Mouse (Mus musculus) stomach, postnatal 0 days (tissue): Measurements from ENCODE around the gene S100a7a. TPM values are rescaled to one million over a fixed set of nuclear protein-coding genes. Genes with fewer than 3 reads are reported as not detected.

Source experiments
- ATAC-seq: fragments of 200-750 bp; cut with Nextera tagmentation; 2 replicates; pipeline ENCODE4 v1.8.0; 2017; ENCODE audit not compliant: low FRiP score, low TSS enrichment
- DNase-seq: peaks from one replicate; pipeline ENCODE4 v3.0.0-alpha.2; 2016; ENCODE audit warnings: low spot score
- H3K27ac ChIP-seq: fragments of 300-500 bp; sonication (generic); replicated peaks from 2 replicates; pipeline ENCODE4 v1.5.1; 2014; ENCODE audit warnings: mild to moderate bottlenecking, control low read depth
- H3K27me3 ChIP-seq: fragments of 300-500 bp; sonication (generic); 2 replicates; pipeline ENCODE4 v1.6.1; 2014; ENCODE audit warnings: low read length; ENCODE audit not compliant: control insufficient read depth, insufficient read depth
- H3K36me3 ChIP-seq: fragments of 300-500 bp; sonication (generic); 2 replicates; pipeline ENCODE4 v1.6.1; 2014; ENCODE audit warnings: low read length, mixed read lengths; ENCODE audit not compliant: control insufficient read depth, insufficient read depth
- H3K4me1 ChIP-seq: fragments of 300-500 bp; sonication (generic); replicated peaks from 2 replicates; pipeline ENCODE4 v1.6.1; 2014; ENCODE audit warnings: antibody characterized with exemption; ENCODE audit not compliant: control insufficient read depth, insufficient read depth
- H3K4me2 ChIP-seq: fragments of 300-500 bp; sonication (generic); replicated peaks from 2 replicates; pipeline ENCODE4 v1.6.1; 2014; ENCODE audit warnings: low read depth, mild to moderate bottlenecking, control low read depth, moderate library complexity
- H3K4me3 ChIP-seq: fragments of 300-500 bp; sonication (generic); 2 replicates; pipeline ENCODE4 v1.5.1; 2014; ENCODE audit warnings: low read depth, low read length, control low read depth
- H3K9ac ChIP-seq: fragments of 300-500 bp; sonication (generic); 2 replicates; pipeline ENCODE4 v1.6.1; 2014; ENCODE audit warnings: mild to moderate bottlenecking, low read length, control low read depth, mixed read lengths
- H3K9me3 ChIP-seq: fragments of 300-500 bp; sonication (generic); 2 replicates; pipeline ENCODE4 v1.6.1; 2016; ENCODE audit warnings: low read length; ENCODE audit not compliant: control insufficient read depth
- CTCF ChIP-seq: IDR thresholded peaks from 2 replicates; pipeline ENCODE4 v1.5.1; 2016; ENCODE audit warnings: antibody characterized with exemption, low read depth, mild to moderate bottlenecking, moderate library complexity
- EP300 ChIP-seq: optimal IDR thresholded peaks from 2 replicates; pipeline ENCODE3; 2016; ENCODE audit warnings: antibody characterized with exemption
- WGBS: fragments of 180-500 bp; shearing (Covaris S2); extraction: QIAGEN DNeasy Blood & Tissue Kit; methylation state at CpG from one replicate; pipeline ENCODE4 v1.1.7; 2014; 5-methylcytosine and 5-hydroxymethylcytosine counted together
- polyA plus RNA-seq: library from polyadenylated mRNA; unstranded; fragments of >200 nt; fragmentation: Nextera tagmentation; extraction: Ambion mirVana; gene quantifications from 2 replicates; pipeline ENCODE4 v1.2.1, GENCODE M21; 2015

S100a7a gene
- polyA plus RNA-seq, 1 experiment from 2014 or later = 24.5 TPM

DNA sequence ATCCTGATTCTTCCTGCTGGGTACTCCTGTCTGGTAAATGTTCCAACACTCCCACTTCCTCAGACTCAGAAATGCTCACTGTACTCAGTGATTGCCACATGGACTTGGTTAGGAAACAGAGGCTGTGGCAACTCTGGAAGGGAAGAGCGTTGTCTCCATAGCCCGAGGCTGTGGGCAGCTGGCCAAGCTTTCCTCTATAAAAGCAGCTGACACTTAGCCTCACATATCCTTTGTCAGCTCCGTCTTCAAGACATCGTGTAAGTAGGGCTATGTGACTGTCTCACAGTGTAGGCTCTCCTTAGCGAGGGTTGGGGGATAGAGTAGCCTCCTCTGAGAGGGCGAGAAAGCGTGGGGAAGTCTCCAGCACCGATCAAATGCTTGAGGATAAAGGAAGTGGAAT is 15.0 kb downstream of the S100a7a start, which contains the start of gene S100a8:
Gene S100a8 (plus strand): TSS at position 133 of the 400 bp plus-strand sequence.
- TF ChIP-seq EP300 (no peak), CTCF (no peak)
- H3K9ac ChIP-seq = no peak within 1 kb of the TSS
- no peaks in the 10 kb centered on the region for H3K27me3 ChIP-seq
- no peaks in the 10 kb centered on the region for H3K9me3 ChIP-seq
- no peak for ATAC-seq
- no peak for DNase-seq
- H3K27ac ChIP-seq = no peak within 1 kb of the TSS
- no peaks in the 10 kb centered on the region for H3K4me1 ChIP-seq
- H3K36me3 ChIP-seq = no peaks in the 10 kb centered on the region
- WGBS = 58% methylated on average over 8 of the region's 8 CpGs
- no peak within 1 kb of the TSS for H3K4me2 ChIP-seq
- no peak within 1 kb of the TSS for H3K4me3 ChIP-seq

DNA sequence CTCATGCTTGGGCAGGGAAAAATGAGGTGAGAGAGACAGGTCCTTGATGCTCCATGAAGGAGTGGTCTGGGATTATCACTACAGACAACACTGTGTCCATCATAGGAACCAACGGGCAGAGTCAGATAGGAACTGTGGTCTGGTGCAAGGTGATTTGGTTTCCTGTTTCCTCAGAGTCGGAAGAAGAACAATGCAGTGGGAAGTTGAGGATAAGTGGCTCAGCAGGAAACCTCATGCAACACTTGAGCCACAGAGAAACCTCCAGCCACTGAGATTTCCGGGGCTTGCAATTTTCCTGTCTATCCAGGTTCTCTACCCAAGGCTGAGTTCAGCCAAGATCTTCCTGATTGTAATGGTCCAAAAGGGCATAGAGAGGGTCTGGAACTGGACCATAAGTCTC is 24.8 kb downstream of the S100a7a start:
- no peaks in the 10 kb centered on the region for H3K9me3 ChIP-seq
- H3K4me2 ChIP-seq = no peak overlapping the region
- no peaks in the 10 kb centered on the region for H3K36me3 ChIP-seq
- DNase-seq = no peak
- WGBS = 56% methylated on average over 3 of the region's 3 CpGs
- no peak for ATAC-seq
- no peaks in the 10 kb centered on the region for H3K4me1 ChIP-seq
- H3K4me3 ChIP-seq = no peak overlapping the region
- H3K27ac ChIP-seq = no peak overlapping the region
- H3K9ac ChIP-seq = no peak overlapping the region
- H3K27me3 ChIP-seq = no peaks in the 10 kb centered on the region
- no peak for TF ChIP-seq EP300
- no peak for TF ChIP-seq CTCF

DNA sequence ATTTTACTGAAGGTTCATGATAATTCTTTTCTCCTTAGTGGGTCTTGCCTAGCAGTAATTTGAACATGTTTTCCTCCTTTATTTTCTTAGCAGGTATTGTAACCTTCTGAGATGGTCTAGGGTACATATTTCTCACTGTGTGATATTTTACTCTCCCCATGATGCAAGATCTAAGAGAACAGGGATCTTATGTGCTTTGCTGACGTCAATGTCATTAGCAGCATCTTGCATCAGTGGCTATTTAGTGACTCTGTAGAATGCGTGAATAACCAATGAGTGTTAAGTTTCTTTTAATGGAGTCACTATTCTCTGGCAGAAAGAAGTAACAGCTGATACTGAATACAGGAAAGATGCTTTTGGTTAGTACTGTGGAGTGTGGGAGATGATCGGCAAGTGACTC is 30.1 kb downstream of the S100a7a start:
- Histone ChIP-seq H3K4me1 (no peaks in the 10 kb centered on the region), H3K36me3 (no peaks in the 10 kb centered on the region), H3K27ac (no peak overlapping the region), H3K4me3 (no peak overlapping the region), H3K9ac (no peak overlapping the region), H3K27me3 (no peaks in the 10 kb centered on the region), H3K4me2 (no peak overlapping the region), H3K9me3 (no peaks in the 10 kb centered on the region)
- no peak for ATAC-seq
- TF ChIP-seq EP300 (no peak), CTCF (no peak)
- 92% methylated on average over 3 of the region's 3 CpGs for WGBS
- no peak for DNase-seq

DNA sequence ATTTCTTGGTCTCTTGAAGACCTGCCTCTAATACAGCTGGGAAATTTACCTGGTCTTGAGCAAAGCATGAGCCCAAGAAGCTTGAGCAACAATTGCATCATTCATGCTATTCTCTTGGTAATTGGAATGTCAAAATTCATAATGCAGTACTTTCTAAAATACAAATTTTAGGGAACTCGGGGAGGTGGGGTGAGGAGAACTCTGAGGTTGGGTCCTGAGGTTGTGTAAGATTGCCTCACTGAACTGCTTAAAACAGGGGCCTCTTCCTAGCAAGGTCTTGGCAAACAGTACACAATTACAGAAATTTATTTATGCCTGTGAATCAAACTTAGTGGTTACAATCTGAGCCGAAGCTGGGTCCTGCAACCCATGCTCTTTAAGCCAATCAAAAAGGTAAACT is 33.0 kb downstream of the S100a7a start:
- Histone ChIP-seq H3K27ac (no peak overlapping the region), H3K27me3 (no peaks in the 10 kb centered on the region), H3K9me3 (no peaks in the 10 kb centered on the region), H3K36me3 (no peaks in the 10 kb centered on the region), H3K4me2 (no peak overlapping the region), H3K4me3 (no peak overlapping the region), H3K4me1 (no peaks in the 10 kb centered on the region), H3K9ac (no peak overlapping the region)
- no peak for DNase-seq
- ATAC-seq = no peak
- 69% methylated on average over 2 of the region's 2 CpGs for WGBS
- TF ChIP-seq CTCF = no peak

DNA sequence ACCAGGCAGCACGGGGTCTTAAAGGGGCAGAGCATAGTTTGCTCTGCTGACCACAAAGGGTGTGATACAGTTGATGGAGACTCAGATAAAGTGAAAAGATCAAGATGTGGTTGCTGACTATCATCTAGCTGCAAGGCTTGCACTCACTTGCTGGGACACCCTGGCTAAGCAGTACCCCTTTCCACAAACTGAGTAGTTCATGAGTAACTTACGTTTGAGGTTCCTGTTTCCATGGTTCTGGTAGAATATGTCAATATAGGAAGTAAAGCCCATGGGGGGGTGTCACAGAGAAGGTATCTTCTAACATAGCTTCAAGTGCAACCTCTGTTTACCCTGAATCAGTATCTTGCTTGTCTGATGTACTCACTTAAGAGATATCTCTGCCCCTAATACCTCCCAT is 39.7 kb downstream of the S100a7a start:
- H3K27ac ChIP-seq = no peak overlapping the region
- no peaks in the 10 kb centered on the region for H3K9me3 ChIP-seq
- H3K4me3 ChIP-seq = no peak overlapping the region
- 81% methylated on average over 2 of the region's 2 CpGs for WGBS
- DNase-seq (no peak), ATAC-seq (no peak)
- H3K9ac ChIP-seq = no peak overlapping the region
- H3K27me3 ChIP-seq = no peaks in the 10 kb centered on the region
- no peak overlapping the region for H3K4me2 ChIP-seq
- no peaks in the 10 kb centered on the region for H3K36me3 ChIP-seq
- TF ChIP-seq CTCF (no peak), EP300 (no peak)
- no peaks in the 10 kb centered on the region for H3K4me1 ChIP-seq

DNA sequence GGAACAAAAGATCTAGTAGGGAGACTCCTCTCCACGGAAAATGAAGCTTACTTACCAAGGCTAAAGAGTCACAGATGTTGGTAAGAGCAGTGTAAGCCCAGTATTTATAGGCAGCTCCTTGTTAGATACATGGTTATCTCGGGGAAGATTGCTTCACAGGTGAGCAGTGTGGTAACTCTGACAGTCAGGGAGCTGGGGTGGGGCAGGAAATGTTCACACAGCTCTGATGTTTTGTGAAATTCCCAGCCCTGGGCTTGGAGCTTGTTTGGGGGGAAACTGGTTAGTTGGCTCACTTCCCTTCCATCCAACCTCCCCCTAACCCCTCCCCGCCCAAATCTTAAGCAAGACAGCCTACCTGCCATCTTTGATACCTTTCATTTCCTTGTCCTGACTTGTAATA is 41.8 kb downstream of the S100a7a start, which contains the start of gene S100a9:
Gene S100a9 (minus strand): TSS at position 109 of the 400 bp plus-strand sequence.
- H3K4me2 ChIP-seq = no peak within 1 kb of the TSS
- H3K27ac ChIP-seq = no peak within 1 kb of the TSS
- H3K9me3 ChIP-seq = no peaks in the 10 kb centered on the region
- no peaks in the 10 kb centered on the region for H3K27me3 ChIP-seq
- no peak within 1 kb of the TSS for H3K4me3 ChIP-seq
- no peak within 1 kb of the TSS for H3K9ac ChIP-seq
- H3K4me1 ChIP-seq = no peaks in the 10 kb centered on the region
- DNase-seq (no peak), ATAC-seq (no peak)
- 48% methylated on average over 3 of the region's 3 CpGs for WGBS
- H3K36me3 ChIP-seq = no peaks in the 10 kb centered on the region
- no peak for TF ChIP-seq CTCF
- TF ChIP-seq EP300 = no peak
